Mouse (Mus musculus): Measurements from ENCODE around the gene Smim26.
A peak's percentile ranks its signal among the peaks of the same experiment; 100 is the strongest.
"Not testable (repeated sequence)": the region's sequence is repeated elsewhere in the genome, so short reads cannot be mapped to it uniquely, and the experiment has no call there.

The Smim26 gene

DNA sequence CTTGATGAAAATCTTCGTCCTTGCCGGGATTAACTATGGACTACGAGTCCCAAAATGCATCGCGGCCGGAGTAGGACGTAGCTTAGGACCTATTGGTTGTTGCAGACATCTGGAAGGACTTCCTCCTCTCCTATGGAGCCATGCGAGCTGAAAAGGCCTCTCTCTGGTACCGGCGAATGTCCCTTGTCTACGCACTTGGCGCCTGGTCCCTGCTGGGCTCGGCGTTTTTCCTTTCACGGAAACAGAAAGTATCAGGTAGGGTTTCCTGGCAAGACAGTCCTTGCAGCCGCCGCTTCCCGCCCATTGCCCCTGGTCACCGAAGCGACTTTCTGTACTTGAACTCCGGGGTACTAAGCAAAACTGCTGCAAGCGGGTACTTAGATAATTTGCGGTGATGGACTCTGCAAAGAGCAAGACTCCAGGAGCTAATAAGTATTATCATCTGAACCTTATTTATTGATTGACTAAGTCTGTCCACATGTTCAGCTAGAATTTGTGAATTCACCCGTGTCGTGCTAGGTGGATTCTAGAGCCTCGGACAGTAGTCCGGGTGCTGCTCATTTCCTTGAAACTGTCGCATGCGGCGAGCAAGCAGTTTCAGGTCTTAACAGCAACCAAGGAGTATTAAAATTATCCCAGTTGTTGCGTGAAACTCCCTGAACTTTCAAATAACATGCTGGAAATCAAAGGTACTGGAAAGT, at the start of gene Smim26:
TSS of gene Smim26 (plus strand) at position 104 of the 701 bp plus-strand sequence.
- peak; percentile 83 for DNase-seq

- peak; percentile 4 for DNase-seq
Measured at GRCm38 (mm10) chr2:144544630-144545029, 49.2 kb upstream of the Smim26 start.

GRCm38 (mm10) chr2:144545061-144545460, 48.8 kb upstream of the Smim26 start:
- no peak for DNase-seq

DNA sequence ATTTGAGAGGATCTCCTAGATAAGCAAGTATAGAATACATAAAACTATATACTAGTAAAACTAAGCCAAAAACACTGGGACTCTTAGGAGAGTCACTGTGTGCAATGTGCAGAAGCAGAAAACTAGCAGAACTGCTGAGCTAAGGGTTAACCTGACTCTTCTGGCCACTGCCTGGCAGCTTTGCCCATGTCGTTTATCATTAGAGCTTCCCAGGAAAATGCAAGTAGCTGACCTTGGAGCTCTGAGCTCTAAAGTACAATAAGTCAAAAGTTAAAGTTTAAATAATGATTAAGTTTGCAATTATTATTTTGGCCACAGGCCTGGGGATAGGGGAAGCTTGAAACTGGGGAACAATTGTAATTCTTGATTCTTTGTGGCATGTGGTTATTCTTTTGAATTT, 48.4 kb upstream of the Smim26 start:
- DNase-seq: no peak

- no peak for DNase-seq
Measured at GRCm38 (mm10) chr2:144547559-144547958, 46.3 kb upstream of the Smim26 start.

- peak; percentile 61 for DNase-seq
Measured at GRCm38 (mm10) chr2:144550529-144550928, 43.3 kb upstream of the Smim26 start, which contains the start of gene Rbbp9. Rbbp9 (minus strand) TSS chr2:144550869.

DNA sequence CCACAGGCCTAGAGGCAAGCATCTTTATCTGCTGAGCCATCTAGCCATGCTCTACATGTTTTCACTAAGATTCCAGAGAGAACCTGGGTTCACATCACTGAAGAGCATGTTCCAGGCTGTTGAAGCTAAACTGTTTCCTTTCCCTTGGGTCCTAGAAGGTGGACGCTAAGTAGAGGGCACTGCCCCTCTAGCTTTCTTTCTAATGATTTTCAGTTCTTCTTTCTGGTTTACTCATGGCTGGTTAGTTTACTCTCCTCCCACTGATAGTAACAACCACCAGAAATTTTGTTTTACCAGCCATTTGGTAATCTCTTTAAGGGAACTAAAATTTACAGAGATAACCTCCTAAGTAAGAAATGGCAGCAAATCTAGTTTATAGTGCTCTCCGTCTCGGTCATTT, 39.9 kb upstream of the Smim26 start:
- DNase-seq: no peak

- DNase-seq: no peak
Measured at GRCm38 (mm10) chr2:144555286-144555819, 38.5 kb upstream of the Smim26 start.

DNA sequence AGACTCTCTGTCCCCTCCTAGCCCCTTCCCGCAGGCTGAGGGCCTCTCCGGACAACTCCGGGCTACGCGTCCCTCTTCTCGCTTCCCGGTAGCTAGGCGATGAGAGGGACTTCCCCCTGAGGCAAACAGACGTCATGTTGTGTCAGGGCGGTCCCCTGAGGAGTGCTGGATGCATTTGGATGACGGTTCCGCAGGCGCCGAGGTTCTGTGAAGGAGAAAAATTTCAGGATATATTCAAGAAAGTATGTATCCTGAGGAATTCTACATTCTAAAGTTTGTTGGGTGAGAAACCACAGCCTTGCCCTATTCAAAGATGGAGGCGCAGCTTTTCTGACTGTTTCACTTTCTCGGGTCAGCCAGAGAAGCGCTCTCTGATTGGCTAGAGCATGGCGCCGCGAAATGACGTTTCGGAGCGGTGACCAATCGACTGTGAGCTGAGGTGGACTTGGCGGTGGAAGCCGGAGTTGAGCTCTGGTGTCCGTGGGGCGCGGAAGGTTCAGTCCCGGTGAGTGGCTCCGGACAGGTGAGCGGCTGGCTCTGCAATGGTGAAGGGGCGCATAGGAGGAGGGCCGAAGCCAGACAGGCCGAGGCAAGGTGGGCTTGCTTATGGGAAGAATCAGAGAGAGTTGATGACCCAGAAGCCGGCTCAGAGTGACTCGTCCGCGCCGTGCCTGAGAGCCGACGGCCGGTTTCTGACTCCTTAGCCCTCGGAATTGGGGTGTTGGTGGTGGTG, 37.9 kb upstream of the Smim26 start, which contains the start of gene Sec23b:
TSS of gene Sec23b (plus strand) at position 410 of the 733 bp plus-strand sequence.
- peak; percentile 98 for DNase-seq

DNA sequence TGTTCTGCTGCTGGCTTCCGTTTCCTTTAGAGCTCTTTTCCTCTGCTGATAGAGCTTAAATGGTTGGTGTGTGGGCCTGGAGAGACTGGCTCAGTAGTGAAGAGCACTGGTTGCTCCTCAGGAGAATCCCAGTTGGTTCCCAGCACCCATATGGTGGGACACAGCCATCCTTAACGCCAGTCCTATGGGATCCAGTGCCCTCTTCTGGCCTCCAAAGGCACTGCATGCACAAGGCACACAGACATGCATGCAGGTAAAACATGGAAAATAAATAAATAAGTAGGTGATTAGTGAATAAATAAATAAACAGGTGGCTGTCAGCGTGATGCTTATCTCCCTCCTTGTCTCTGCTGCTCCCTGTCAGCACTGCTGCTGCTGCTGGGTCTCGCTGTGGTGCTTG, 5.1 kb upstream of the Smim26 start:
- no peak for DNase-seq

DNA sequence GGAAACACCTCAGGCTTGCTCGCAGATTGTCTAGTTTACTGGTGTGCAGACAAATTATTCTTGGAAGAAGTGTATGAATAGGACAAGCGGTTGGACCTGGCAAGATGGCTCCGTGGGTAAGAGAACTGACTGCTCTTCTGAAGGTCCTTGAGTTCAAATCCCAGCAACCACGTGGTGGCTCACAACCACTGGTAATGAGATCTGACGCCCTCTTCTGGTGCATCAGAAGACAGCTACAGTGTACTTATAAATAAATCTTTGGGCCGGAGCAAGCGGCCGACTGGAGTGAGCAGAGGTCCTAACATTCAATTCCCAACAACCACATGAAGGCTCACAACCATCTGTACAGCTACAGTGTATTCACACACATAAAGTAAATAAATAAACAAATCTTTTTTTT, 818 bp upstream of the Smim26 start:
- DNase-seq: not testable (repeated sequence)

DNA sequence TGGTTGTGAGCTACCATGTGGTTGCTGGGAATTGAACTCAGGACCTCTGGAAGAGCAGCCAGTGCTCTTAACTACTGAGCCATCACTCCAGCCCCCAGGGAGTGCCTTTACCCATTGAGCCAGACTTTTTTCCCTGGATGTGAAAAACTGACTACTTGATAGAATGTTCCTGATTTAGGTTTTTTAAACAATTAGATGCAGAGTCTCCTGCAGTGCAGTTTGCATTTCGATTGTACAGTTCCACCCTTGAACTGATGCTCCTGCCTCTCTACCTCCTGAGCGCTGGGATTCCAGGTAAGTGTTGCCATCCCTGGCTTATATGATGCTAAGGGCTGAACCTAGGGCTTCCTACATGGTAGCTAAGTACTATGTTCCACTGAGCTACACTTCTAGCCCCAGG, 4.2 kb downstream of the Smim26 start:
- DNase-seq: no peak

- DNase-seq: peak; percentile 91
Measured at GRCm38 (mm10) chr2:144599831-144600687, 6.2 kb downstream of the Smim26 start, which contains the start of gene Dtd1. Dtd1 (plus strand) TSS chr2:144599897.

GRCm38 (mm10) chr2:144601576-144601975, 7.7 kb downstream of the Smim26 start:
- no peak for DNase-seq

- no peak for DNase-seq
Measured at GRCm38 (mm10) chr2:144613956-144614355, 20.1 kb downstream of the Smim26 start.

- no peak for DNase-seq
Measured at GRCm38 (mm10) chr2:144617074-144617874, 23.4 kb downstream of the Smim26 start.

DNA sequence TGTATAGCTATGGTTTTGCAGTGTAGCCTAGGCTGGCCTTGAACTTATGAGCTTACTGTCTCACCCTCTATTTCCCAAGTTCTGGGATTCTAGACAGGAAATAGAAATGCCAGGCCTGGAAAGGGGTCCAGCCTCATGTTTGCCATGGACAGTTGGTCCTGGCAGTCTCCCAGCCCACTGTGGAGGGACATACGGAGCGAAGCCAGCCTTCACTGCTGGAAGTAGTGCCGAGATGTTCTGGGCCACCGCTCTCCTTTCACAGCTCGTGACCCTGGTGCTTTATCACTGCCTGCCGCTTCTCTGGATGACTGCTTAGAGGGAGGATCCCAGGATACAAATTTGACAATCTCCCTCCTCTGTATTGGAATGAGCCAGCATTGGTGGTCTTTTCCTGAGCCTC, 27.6 kb downstream of the Smim26 start:
- DNase-seq: no peak

- DNase-seq: no peak
Measured at GRCm38 (mm10) chr2:144633551-144633950, 39.7 kb downstream of the Smim26 start.

DNA sequence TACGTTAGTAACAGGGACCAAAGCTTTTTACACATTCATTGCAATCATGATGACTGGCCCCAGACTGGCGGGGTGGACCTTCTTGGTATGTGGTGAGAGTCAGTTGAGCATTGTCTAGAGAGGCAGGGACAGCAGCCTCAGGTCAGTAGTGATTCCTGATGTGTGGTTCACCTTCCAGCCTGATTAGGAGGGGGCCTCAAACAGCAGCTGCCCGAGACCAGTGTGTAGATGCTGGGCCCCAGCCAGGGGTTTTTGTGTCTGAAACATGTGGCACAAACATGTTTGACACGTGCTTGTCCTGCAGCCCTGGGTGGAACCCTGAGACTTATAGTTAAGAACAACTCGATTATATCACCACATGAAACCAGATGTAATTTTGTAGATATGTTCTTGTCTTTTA, 40.4 kb downstream of the Smim26 start:
- DNase-seq: no peak

GRCm38 (mm10) chr2:144634729-144635128, 40.9 kb downstream of the Smim26 start:
- no peak for DNase-seq

DNA sequence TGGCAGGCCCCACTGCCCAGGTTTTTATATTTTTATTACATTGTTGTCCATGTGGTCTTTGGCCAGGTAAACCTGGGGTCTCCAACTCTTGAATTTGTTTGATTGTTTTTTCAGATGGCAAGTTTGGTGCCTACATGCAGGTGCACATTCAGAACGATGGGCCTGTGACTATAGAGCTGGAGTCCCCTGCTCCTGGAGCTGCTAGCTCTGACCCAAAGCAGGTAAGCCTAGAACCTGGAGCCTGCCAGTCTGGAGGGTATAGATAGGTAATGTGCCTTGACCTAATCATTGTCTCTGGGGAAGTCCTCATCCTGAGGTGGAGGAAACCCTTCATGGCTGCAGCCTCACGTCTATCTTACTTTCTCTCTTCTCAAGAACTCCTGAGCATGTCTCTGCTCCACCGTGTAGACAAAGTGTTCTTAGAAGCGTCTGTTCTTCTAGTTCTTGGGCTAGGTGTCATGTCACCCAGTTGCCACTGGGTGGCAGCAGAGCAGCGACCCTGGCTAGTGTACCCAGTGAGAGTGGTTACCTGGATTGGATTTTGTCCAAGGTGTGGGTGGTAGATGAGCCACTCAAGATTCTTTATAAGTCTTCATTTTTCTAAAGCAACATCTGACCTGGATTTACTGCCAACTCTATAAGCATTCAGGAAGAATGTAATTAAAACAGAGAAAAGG, 41.9 kb downstream of the Smim26 start:
- peak; percentile 67 for DNase-seq
